Mouse (Mus musculus): Measurements from ENCODE around the gene Olfr1290. TPM values are rescaled to one million over a fixed set of nuclear protein-coding genes. Genes with fewer than 3 reads are reported as not detected.

Gene Olfr1290
- total RNA-seq (2023), result not detected

DNA sequence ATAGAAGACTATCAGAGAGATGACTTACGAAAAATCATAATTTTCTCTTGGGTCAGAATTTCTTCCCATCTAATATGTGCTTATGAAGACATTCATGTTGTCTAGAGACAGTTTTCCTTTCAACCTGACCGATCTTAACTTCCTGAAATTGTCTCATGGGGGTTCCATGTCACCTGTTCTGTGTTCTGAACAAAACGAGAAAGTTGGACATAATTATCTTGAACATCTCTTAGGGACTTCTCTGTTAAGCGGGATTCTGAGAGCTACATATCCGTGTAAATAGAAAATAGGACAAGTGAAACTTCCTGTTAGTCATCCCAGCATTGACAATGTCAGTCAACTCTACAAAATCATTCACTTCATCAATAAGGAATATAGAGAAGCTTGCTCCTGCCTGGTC, at the start of gene Olfr1290:
Gene Olfr1290, minus strand, starts transcription at position 101 of the 400 bp plus-strand sequence.

GRCm38 (mm10) chr2:111540191-111540590, 46.6 kb upstream of the Olfr1290 start, which contains the start of gene Olfr1294:
TSS of gene Olfr1294 (minus strand) at chr2:111540291.

DNA sequence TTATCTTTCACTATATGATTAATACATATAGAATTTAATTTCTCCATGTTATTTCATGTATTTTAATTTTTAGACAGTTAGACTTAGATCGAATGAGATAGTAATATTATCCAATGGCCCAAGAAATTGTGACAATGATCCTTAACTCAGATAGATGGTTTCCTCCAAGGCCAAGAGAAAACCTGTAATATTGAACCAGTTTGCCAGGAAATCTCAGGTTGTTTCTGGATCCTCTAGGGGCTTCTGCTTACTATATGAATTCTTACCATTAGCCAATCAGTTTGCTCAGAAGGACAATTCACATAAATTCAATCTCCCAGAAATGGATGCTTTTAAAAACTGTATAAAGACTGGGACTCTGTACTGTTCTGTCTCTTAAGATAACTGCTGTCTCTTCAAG, 31.3 kb upstream of the Olfr1290 start, which contains the start of gene Olfr1293-ps:
Gene Olfr1293-ps, plus strand, starts transcription at position 301 of the 400 bp plus-strand sequence.

DNA sequence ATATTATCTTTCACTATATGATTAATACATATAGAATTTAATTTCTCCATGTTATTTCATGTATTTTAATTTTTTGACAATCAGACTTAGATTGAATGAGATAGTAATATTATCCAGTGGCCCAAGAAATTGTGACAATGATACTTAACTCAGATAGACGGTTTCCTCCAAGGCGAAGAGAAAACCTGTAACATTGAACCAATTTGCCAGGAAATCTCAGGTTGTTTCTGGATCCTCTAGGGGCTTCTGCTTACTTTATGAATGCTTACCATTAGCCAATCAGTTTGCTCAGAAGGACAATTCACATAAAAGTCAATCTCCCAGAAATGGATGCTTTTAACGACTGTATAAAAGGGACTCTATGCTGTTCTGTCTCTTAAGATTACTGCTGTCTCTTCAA, 3.3 kb upstream of the Olfr1290 start, which contains the start of gene Olfr1291-ps1:
Gene Olfr1291-ps1, plus strand, starts transcription at position 301 of the 400 bp plus-strand sequence.

GRCm38 (mm10) chr2:111480519-111480918, 13.1 kb downstream of the Olfr1290 start, which contains the start of gene Olfr1289:
TSS of gene Olfr1289 (plus strand) at chr2:111480819.

GRCm38 (mm10) chr2:111473801-111474200, 19.8 kb downstream of the Olfr1290 start, which contains the start of gene Olfr1288:
TSS of gene Olfr1288 (plus strand) at chr2:111474101.

GRCm38 (mm10) chr2:111448842-111449241, 44.8 kb downstream of the Olfr1290 start, which contains the start of gene Olfr1287:
TSS of gene Olfr1287 (plus strand) at chr2:111449142.

Other genes starting within 250 kb of the Olfr1290 start
- gene Olfr1276, start 239.3 kb downstream of the Olfr1290 start, total RNA-seq (2023), result not detected
- gene Olfr1277, start 219.7 kb downstream of the Olfr1290 start, total RNA-seq (2023), result not detected
- not detected for gene Olfr1278, start 203.7 kb downstream of the Olfr1290 start, total RNA-seq (2023)
- gene Olfr1279, start 193.2 kb downstream of the Olfr1290 start, total RNA-seq (2023), result not detected
- gene Olfr1280, start 179.8 kb downstream of the Olfr1290 start, total RNA-seq (2023), result not detected
- not detected for gene Olfr1281, start 167.3 kb downstream of the Olfr1290 start, total RNA-seq (2023)
- not detected for gene Olfr1282, start 157.8 kb downstream of the Olfr1290 start, total RNA-seq (2023)
- not detected for gene Olfr1283, start 127.0 kb downstream of the Olfr1290 start, total RNA-seq (2023)
- gene Olfr1284, start 118.3 kb downstream of the Olfr1290 start, total RNA-seq (2023), result not detected
- gene Olfr1286, start 70.7 kb downstream of the Olfr1290 start, total RNA-seq (2023), result not detected
- not detected for gene Olfr1287, start 44.7 kb downstream of the Olfr1290 start, total RNA-seq (2023)
- not detected for gene Olfr1288, start 19.7 kb downstream of the Olfr1290 start, total RNA-seq (2023)
- gene Olfr1289, start 13.0 kb downstream of the Olfr1290 start, total RNA-seq (2023), result not detected
- gene Olfr1291-ps1, start 3.4 kb upstream of the Olfr1290 start, total RNA-seq (2023), result not detected
- not detected for gene Olfr1293-ps, start 31.4 kb upstream of the Olfr1290 start, total RNA-seq (2023)
- not detected for gene Olfr1294, start 46.5 kb upstream of the Olfr1290 start, total RNA-seq (2023)
- gene Olfr1295, start 75.9 kb upstream of the Olfr1290 start, total RNA-seq (2023), result not detected
- not detected for gene Olfr1297, start 132.7 kb upstream of the Olfr1290 start, total RNA-seq (2023)
- not detected for gene Olfr1298, start 155.4 kb upstream of the Olfr1290 start, total RNA-seq (2023)
- gene Olfr1299, start 167.6 kb upstream of the Olfr1290 start, total RNA-seq (2023), result not detected